Mouse (Mus musculus): ENCODE measurements at regions not wholly inside any gene's neighbourhood (a gene's known extent, or its start where the extent isn't known, plus 50 kb on each side); places are given as distances from the start of the nearest gene placed in this dataset.

DNA sequence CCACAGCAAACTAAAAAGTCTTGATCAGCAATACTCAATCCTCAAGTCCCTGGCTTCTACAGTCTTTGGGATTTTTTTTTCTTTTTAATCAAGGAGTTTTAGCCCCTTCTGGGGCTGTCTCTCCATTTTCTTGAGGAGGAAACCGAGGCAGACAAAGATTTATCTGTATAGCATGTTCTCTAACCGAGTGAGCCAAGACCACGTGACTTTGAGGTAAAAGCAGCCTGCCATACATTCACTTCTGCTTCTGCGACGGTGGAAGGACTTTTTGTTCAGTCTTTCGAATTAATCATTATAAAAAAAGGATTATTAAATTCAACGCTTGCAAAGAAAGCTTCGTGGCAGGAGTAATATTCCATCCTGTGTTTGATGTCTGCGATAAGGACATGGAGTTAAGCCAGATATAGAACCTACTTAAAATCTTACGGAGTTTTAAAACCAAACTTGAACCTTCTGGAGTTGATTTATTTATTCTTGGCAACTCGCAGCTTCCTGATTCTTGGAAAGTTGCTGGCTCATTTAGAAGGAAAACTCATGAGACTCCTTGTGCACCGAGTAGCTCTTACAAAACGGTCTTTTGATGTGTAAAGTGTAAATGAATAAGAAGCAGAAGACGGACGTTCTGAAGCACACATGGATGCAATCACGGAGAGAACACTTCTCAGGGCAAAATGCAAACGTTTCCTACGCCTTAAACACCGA lies 91.7 kb upstream of the Adpgk start:
- peaks cover 0 to 2% of the 10 kb centered on the region in 2 experiments; a peak in 1 of 4 replicates for H3K27me3 ChIP-seq (ENCODE audit: control insufficient read depth in 1 of 2, insufficient read depth in 2 of 2, low read length in 2 of 2)
- peaks cover 0 to 3% of the 10 kb centered on the region in 2 experiments; a peak in 2 of 4 replicates for H3K36me3 ChIP-seq (ENCODE audit: control insufficient read depth in 1 of 2, insufficient read depth in 2 of 2, low read length in 2 of 2)
- H3K9ac ChIP-seq (ENCODE audit: control insufficient read depth, low read depth, low read length, poor library complexity, severe bottlenecking): no peak overlapping the region
- peak; percentile 34 for DNase-seq (ENCODE audit: low read depth, low spot score)
- H3K27ac ChIP-seq (ENCODE audit: control insufficient read depth, low read depth, low read length): no peak overlapping the region
- TF ChIP-seq MXI1 (IDR thresholded peaks at IDR 0.05; ENCODE audit: low read depth, low read length): no peak
- peak in 1 of 2 experiments; percentile 57; a peak in 1 of 4 replicates for TF ChIP-seq USF2 (IDR thresholded peaks at IDR 0.05; ENCODE audit: borderline replicate concordance in 1 of 2, insufficient read depth in 1 of 2, low read depth in 1 of 2, low read length in 2 of 2)
- TF ChIP-seq USF1 (IDR thresholded peaks at IDR 0.05; ENCODE audit: low read depth, low read length): peak; percentile 87
- TF ChIP-seq MAX (IDR thresholded peaks at IDR 0.05; ENCODE audit: low read length): peak; percentile 77
- H3K9me3 ChIP-seq (replicated peaks; ENCODE audit: insufficient read depth, low read length): no peaks in the 10 kb centered on the region
- peaks cover 0 to 5% of the 10 kb centered on the region in 2 experiments; a peak in 2 of 4 replicates for H3K4me1 ChIP-seq (ENCODE audit: control insufficient read depth in 1 of 2, insufficient read depth in 2 of 2, low read length in 2 of 2)
- H3K4me3 ChIP-seq (ENCODE audit: control insufficient read depth in 1 of 2, insufficient read depth in 1 of 2, low read depth in 2 of 2, low read length in 2 of 2): no peak overlapping the region
- no peaks in the 10 kb centered on the region for H3K79me2 ChIP-seq (ENCODE audit: control insufficient read depth, insufficient read depth, low read length, poor library complexity)

- TF ChIP-seq TBP (IDR thresholded peaks at IDR 0.05; ENCODE audit: low read depth, low read length): no peak
- no peak for TF ChIP-seq USF1 (IDR thresholded peaks at IDR 0.05; ENCODE audit: low read depth, low read length)
- no peak for TF ChIP-seq TCF12 (IDR thresholded peaks at IDR 0.05; ENCODE audit: low read depth, low read length)
- TF ChIP-seq UBTF (IDR thresholded peaks at IDR 0.05; ENCODE audit: borderline replicate concordance, insufficient read depth, low read depth, low read length): no peak
- no peak for TF ChIP-seq MAX (IDR thresholded peaks at IDR 0.05; ENCODE audit: low read length)
- TF ChIP-seq EP300 (IDR thresholded peaks at IDR 0.05; ENCODE audit: low read depth in 1 of 2, low read length in 2 of 2): no peak
- TF ChIP-seq HCFC1 (IDR thresholded peaks at IDR 0.05; ENCODE audit: low read depth, low read length): no peak
- Histone ChIP-seq H3K4me3 (ENCODE audit: control insufficient read depth in 1 of 2, insufficient read depth in 1 of 2, low read depth in 2 of 2, low read length in 2 of 2) (no peak overlapping the region), H3K27me3 (ENCODE audit: control insufficient read depth in 1 of 2, insufficient read depth in 2 of 2, low read length in 2 of 2) (peaks cover 0 to 3% of the 10 kb centered on the region in 2 experiments; a peak in 1 of 4 replicates), H3K79me2 (ENCODE audit: control insufficient read depth, insufficient read depth, low read length, poor library complexity) (no peaks in the 10 kb centered on the region), H3K27ac (ENCODE audit: control insufficient read depth, low read depth, low read length) (no peak overlapping the region), H3K4me1 (ENCODE audit: control insufficient read depth in 1 of 2, insufficient read depth in 2 of 2, low read length in 2 of 2) (peaks cover 0 to 5% of the 10 kb centered on the region in 2 experiments; a peak in 2 of 4 replicates), H3K36me3 (ENCODE audit: control insufficient read depth in 1 of 2, insufficient read depth in 2 of 2, low read length in 2 of 2) (peaks cover 0 to 3% of the 10 kb centered on the region in 2 experiments; a peak in 2 of 4 replicates), H3K9me3 (replicated peaks; ENCODE audit: insufficient read depth, low read length) (no peaks in the 10 kb centered on the region), H3K9ac (ENCODE audit: control insufficient read depth, low read depth, low read length, poor library complexity, severe bottlenecking) (no peak overlapping the region)
- no peak for DNase-seq (ENCODE audit: low read depth, low spot score)
Observed at GRCm38 (mm10) chr9:59198221-59198875, 93.0 kb upstream of the Adpgk start.

GRCm38 (mm10) chr9:59197506-59197905 lies 93.9 kb upstream of the Adpgk start:
- no peak for DNase-seq (ENCODE audit: low read depth, low spot score)
- H3K4me3 ChIP-seq (ENCODE audit: control insufficient read depth in 1 of 2, insufficient read depth in 1 of 2, low read depth in 2 of 2, low read length in 2 of 2): no peak overlapping the region
- no peaks in the 10 kb centered on the region for H3K79me2 ChIP-seq (ENCODE audit: control insufficient read depth, insufficient read depth, low read length, poor library complexity)
- TF ChIP-seq MYB (IDR thresholded peaks at IDR 0.05; ENCODE audit: low read depth, low read length) (no peak), USF1 (IDR thresholded peaks at IDR 0.05; ENCODE audit: low read depth, low read length) (no peak), E2F4 (IDR thresholded peaks at IDR 0.05; ENCODE audit: borderline replicate concordance, low read depth, low read length) (no peak), RAD21 (IDR thresholded peaks at IDR 0.05; ENCODE audit: low read depth, low read length) (no peak), TAL1 (IDR thresholded peaks at IDR 0.05; ENCODE audit: low read length) (no peak)
- peaks cover 0 to 5% of the 10 kb centered on the region in 2 experiments; a peak in 2 of 4 replicates for H3K4me1 ChIP-seq (ENCODE audit: control insufficient read depth in 1 of 2, insufficient read depth in 2 of 2, low read length in 2 of 2)
- no peak overlapping the region for H3K9ac ChIP-seq (ENCODE audit: control insufficient read depth, low read depth, low read length, poor library complexity, severe bottlenecking)
- peaks cover 0 to 3% of the 10 kb centered on the region in 2 experiments; a peak in 2 of 4 replicates for H3K36me3 ChIP-seq (ENCODE audit: control insufficient read depth in 1 of 2, insufficient read depth in 2 of 2, low read length in 2 of 2)
- no peak overlapping the region for H3K27ac ChIP-seq (ENCODE audit: control insufficient read depth, low read depth, low read length)
- no peaks in the 10 kb centered on the region for H3K9me3 ChIP-seq (replicated peaks; ENCODE audit: insufficient read depth, low read length)
- peaks cover 2 to 3% of the 10 kb centered on the region in 2 experiments; a peak in 2 of 4 replicates for H3K27me3 ChIP-seq (ENCODE audit: control insufficient read depth in 1 of 2, insufficient read depth in 2 of 2, low read length in 2 of 2)

All from MEL (cell line).